Mouse (Mus musculus) kidney, embryonic 16.5 days (tissue): ENCODE measurements around the gene Tnni2. TPM values are rescaled to one million over a fixed set of nuclear protein-coding genes. Genes with fewer than 3 reads are reported as not detected.
A peak's percentile ranks its signal among the peaks of the same experiment; 100 is the strongest.

Source experiments
- ATAC-seq: fragments of 200-750 bp; cut with Nextera tagmentation; 2 replicates; pipeline ENCODE4 v1.8.0; 2017; ENCODE audit warnings: moderate TSS enrichment; ENCODE audit not compliant: low FRiP score, low TSS enrichment
- H3K27ac ChIP-seq: fragments of 300-500 bp; sonication (generic); 2 replicates; pipeline ENCODE4 v1.5.1; 2014; ENCODE audit warnings: low read length
- H3K27me3 ChIP-seq: fragments of 300-500 bp; sonication (generic); 2 replicates; pipeline ENCODE4 v1.6.1; 2014; ENCODE audit warnings: low read length, control low read depth, mixed read lengths; ENCODE audit not compliant: insufficient read depth
- H3K36me3 ChIP-seq: fragments of 300-500 bp; sonication (generic); 2 replicates; pipeline ENCODE4 v1.6.1; 2014; ENCODE audit warnings: low read length, control low read depth, mixed read lengths; ENCODE audit not compliant: insufficient read depth
- H3K4me1 ChIP-seq: fragments of 300-500 bp; sonication (generic); 2 replicates; pipeline ENCODE4 v1.6.1; 2014; ENCODE audit warnings: low read length, control low read depth, mixed read lengths; ENCODE audit not compliant: insufficient read depth
- H3K4me2 ChIP-seq: fragments of 300-500 bp; sonication (generic); replicated peaks from 2 replicates; pipeline ENCODE4 v1.6.1; 2014; ENCODE audit warnings: low read depth, low read length
- H3K4me3 ChIP-seq: fragments of 300-500 bp; sonication (generic); 2 replicates; pipeline ENCODE4 v1.5.1; 2014; ENCODE audit warnings: mild to moderate bottlenecking, low read length
- H3K9ac ChIP-seq: fragments of 300-500 bp; sonication (generic); replicated peaks from 2 replicates; pipeline ENCODE4 v1.6.1; 2014; ENCODE audit warnings: low read length
- H3K9me3 ChIP-seq: fragments of 300-500 bp; sonication (generic); 2 replicates; pipeline ENCODE4 v1.6.1; 2016; ENCODE audit warnings: low read length, control low read depth
- WGBS: fragments of 180-500 bp; shearing (Covaris S2); extraction: QIAGEN DNeasy Blood & Tissue Kit; methylation state at CpG from one replicate; pipeline ENCODE4 v1.1.7; 2014; 5-methylcytosine and 5-hydroxymethylcytosine counted together
- polyA plus RNA-seq: library from polyadenylated mRNA; unstranded; fragments of >200 nt; fragmentation: Nextera tagmentation; extraction: Ambion mirVana; gene quantifications from 2 replicates; pipeline ENCODE4 v1.2.1, GENCODE M21; 2015

Gene Tnni2
- polyA plus RNA-seq, 1 experiment from 2014 or later, result 12.0 TPM

- no peak; the same call in 1 of the 2 replicates for ATAC-seq
- Histone ChIP-seq H3K9ac (no peak overlapping the region), H3K4me2 (no peak overlapping the region), H3K27me3 (no peaks in the 10 kb centered on the region), H3K36me3 (no peaks in the 10 kb centered on the region), H3K4me1 (peaks cover 43% of the 10 kb centered on the region), H3K9me3 (no peaks in the 10 kb centered on the region), H3K4me3 (no peak overlapping the region), H3K27ac (peak overlapping the region; percentile 97)
- 35% methylated on average over 7 of the region's 7 CpGs for WGBS
These were observed 28.6 kb downstream of the Tnni2 start for GRCm38 (mm10) chr7:142470171-142470691.

DNA sequence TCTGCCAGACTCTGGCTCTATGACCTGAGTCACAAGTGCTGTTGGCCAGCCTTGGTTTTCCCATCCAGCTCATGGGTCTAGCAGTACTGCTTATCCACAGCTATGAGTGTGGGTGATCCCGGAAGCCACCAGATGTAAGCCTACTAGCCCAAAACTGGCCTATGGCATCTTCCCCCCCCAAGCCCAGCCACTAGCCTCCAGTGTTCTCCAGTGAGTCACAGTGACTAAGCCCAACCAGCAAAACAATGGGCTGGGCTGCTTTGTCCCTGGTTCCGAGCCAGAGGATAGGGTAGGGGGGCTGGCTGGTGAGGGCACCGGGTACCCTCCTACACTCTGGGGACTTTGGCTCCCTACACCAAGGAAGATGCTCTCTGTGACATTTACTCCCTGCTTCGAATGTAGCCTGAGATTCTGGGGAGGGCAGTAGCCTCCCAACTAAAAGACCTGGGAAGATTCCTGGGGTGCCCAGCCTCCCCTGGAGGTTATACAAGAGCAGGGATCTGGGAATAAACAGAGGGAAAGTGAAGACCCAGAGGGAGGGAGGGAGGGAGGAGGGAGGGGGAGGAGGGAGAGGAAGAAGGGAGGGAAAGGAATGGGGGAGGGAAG lies 29.3 kb downstream of the Tnni2 start:
- WGBS, result 9% methylated on average over 4 of the region's 4 CpGs
- Histone ChIP-seq H3K9me3 (no peaks in the 10 kb centered on the region), H3K4me1 (peaks cover 49% of the 10 kb centered on the region), H3K9ac (0 out of 2 replicates have a peak overlapping the region, but pooled peaks have one; percentile 77), H3K27ac (peak overlapping the region; percentile 97), H3K27me3 (no peaks in the 10 kb centered on the region), H3K36me3 (no peaks in the 10 kb centered on the region), H3K4me3 (no peak overlapping the region), H3K4me2 (no peak overlapping the region)
- peak; percentile 81 for ATAC-seq

DNA sequence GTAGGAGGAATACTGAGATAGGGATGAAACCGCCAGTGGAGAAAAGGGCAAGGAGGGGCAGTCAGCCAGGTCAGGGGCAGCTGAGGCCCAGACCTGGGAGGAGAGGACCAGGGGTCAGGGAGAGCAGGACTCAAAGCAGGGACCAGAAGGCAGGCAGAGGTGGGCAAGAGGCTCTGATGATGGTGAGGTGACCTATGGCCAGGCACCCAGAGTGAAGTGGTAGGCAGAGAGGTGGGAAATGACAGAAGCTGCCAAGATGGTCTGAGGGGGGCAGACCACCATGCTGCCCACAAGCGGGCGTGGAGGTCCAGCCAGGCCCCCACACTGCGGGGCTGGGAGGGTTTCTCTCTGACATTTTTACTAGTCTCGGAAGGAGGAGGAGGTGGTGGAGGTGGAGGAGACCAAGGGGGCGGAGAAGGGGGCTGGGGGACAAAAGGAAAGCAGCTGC lies 29.8 kb downstream of the Tnni2 start:
- H3K4me3 ChIP-seq, result peak overlapping the region; percentile 43
- H3K9me3 ChIP-seq, result no peaks in the 10 kb centered on the region
- H3K36me3 ChIP-seq, result no peaks in the 10 kb centered on the region
- WGBS, result 25% methylated on average over 5 of the region's 6 CpGs
- no peaks in the 10 kb centered on the region for H3K27me3 ChIP-seq
- H3K4me1 ChIP-seq, result peaks cover 55% of the 10 kb centered on the region
- peak overlapping the region; percentile 97 for H3K27ac ChIP-seq
- peak; percentile 73 for ATAC-seq
- H3K4me2 ChIP-seq, result peak overlapping the region; percentile 54
- peak overlapping the region; percentile 77 for H3K9ac ChIP-seq

- 16% methylated on average over 15 of the region's 15 CpGs for WGBS
- H3K4me1 ChIP-seq, result peaks cover 61% of the 10 kb centered on the region
These were observed 30.4 kb downstream of the Tnni2 start for GRCm38 (mm10) chr7:142471884-142472570.

GRCm38 (mm10) chr7:142472936-142473335 lies 31.3 kb downstream of the Tnni2 start:
- Histone ChIP-seq H3K4me3 (peak overlapping the region; percentile 43), H3K9ac (peak overlapping the region; percentile 77), H3K9me3 (no peaks in the 10 kb centered on the region), H3K36me3 (no peaks in the 10 kb centered on the region), H3K27me3 (no peaks in the 10 kb centered on the region), H3K4me2 (peak overlapping the region; percentile 54), H3K4me1 (peaks cover 67% of the 10 kb centered on the region), H3K27ac (peak overlapping the region; percentile 97)
- ATAC-seq, result no peak
- 75% methylated on average over 4 of the region's 4 CpGs for WGBS

More at GRCm38 (mm10) chr7:142471884-142472570, 30.4 kb downstream of the Tnni2 start:
- H3K9ac ChIP-seq, result peak overlapping the region; percentile 77
- no peaks in the 10 kb centered on the region for H3K9me3 ChIP-seq
- no peaks in the 10 kb centered on the region for H3K27me3 ChIP-seq
- ATAC-seq, result no peak
- H3K4me3 ChIP-seq, result peak overlapping the region; percentile 43
- H3K27ac ChIP-seq, result peak overlapping the region; percentile 97
- peak overlapping the region; percentile 54 for H3K4me2 ChIP-seq
- no peaks in the 10 kb centered on the region for H3K36me3 ChIP-seq

DNA sequence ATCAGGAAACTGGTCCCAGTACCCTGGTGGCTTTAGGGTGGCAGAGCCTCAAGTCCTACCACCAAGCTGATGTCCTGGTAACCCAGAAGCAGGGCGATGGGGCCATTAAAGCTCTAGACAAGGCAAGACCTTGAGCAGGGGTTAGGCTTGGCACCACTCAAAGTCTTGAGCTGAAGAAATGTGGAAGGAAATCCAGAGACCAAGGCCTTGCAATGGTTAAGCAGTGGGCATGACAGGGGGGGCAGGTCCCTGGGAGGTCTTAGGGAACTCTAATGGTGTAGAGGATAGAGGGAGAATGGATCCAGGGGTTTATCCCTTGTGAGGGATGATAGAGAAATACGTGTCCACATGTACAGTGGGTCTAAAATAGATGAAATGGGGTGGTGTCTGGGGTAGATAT lies 31.9 kb downstream of the Tnni2 start:
- Histone ChIP-seq H3K9me3 (no peaks in the 10 kb centered on the region), H3K4me1 (peaks cover 69% of the 10 kb centered on the region), H3K9ac (peak overlapping the region; percentile 77; the same call in 1 of the 2 replicates), H3K27ac (peak overlapping the region; percentile 97), H3K36me3 (no peaks in the 10 kb centered on the region), H3K4me3 (peak overlapping the region; percentile 43), H3K4me2 (peak overlapping the region; percentile 54), H3K27me3 (no peaks in the 10 kb centered on the region)
- ATAC-seq, result no peak
- 81% methylated on average over 2 of the region's 2 CpGs for WGBS

GRCm38 (mm10) chr7:142474799-142475198 lies 33.2 kb downstream of the Tnni2 start:
- Histone ChIP-seq H3K4me2 (peak overlapping the region; percentile 54), H3K36me3 (no peaks in the 10 kb centered on the region), H3K9me3 (no peaks in the 10 kb centered on the region), H3K9ac (peak overlapping the region; percentile 59), H3K4me3 (peak overlapping the region; percentile 43), H3K27ac (peak overlapping the region; percentile 59; the same call in 1 of the 2 replicates), H3K27me3 (no peaks in the 10 kb centered on the region), H3K4me1 (peaks cover 65% of the 10 kb centered on the region)
- ATAC-seq, result no peak
- WGBS, result 54% methylated on average over 14 of the region's 14 CpGs

DNA sequence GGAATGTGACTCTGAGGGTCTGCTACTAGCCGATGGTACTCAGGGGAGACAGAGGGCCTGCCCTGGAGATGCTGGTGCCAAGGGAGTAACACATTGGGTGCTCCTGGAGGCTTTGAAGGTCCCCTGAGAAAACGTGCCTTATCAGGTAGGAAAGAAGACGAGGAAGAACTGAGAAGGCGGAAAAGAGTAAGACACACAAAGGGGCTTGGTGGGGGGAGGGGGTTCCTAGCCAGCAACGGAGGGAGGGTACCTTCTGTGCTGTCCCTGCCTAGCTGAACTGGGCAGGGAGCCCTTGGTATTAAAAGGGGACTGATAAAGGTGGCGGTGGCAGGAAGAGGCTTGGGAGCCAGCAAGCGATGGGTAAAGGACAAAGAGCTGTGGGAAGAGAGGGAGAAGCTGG lies 34.0 kb downstream of the Tnni2 start:
- Histone ChIP-seq H3K9ac (peak overlapping the region; percentile 59), H3K9me3 (no peaks in the 10 kb centered on the region), H3K4me1 (peaks cover 57% of the 10 kb centered on the region), H3K4me3 (peak overlapping the region; percentile 43), H3K4me2 (peak overlapping the region; percentile 54), H3K36me3 (no peaks in the 10 kb centered on the region), H3K27me3 (no peaks in the 10 kb centered on the region), H3K27ac (peak overlapping the region; percentile 59; the same call in 1 of the 2 replicates)
- ATAC-seq, result no peak
- WGBS, result 53% methylated on average over 7 of the region's 7 CpGs

GRCm38 (mm10) chr7:142476271-142476670 lies 34.7 kb downstream of the Tnni2 start:
- peak overlapping the region; percentile 59; the same call in 1 of the 2 replicates for H3K9ac ChIP-seq
- WGBS, result 81% methylated on average over 5 of the region's 5 CpGs
- peaks cover 58% of the 10 kb centered on the region for H3K4me1 ChIP-seq
- H3K27ac ChIP-seq, result peak overlapping the region; percentile 59; the same call in 1 of the 2 replicates
- H3K4me2 ChIP-seq, result peak overlapping the region; percentile 54
- H3K4me3 ChIP-seq, result peak overlapping the region; percentile 43; the same call in 1 of the 2 replicates
- no peaks in the 10 kb centered on the region for H3K27me3 ChIP-seq
- no peaks in the 10 kb centered on the region for H3K36me3 ChIP-seq
- no peaks in the 10 kb centered on the region for H3K9me3 ChIP-seq
- ATAC-seq, result no peak
